Mouse (Mus musculus) forebrain, postnatal 0 days (tissue): ENCODE measurements around the gene Gm37240. TPM values are rescaled to one million over a fixed set of nuclear protein-coding genes. Genes with fewer than 3 reads are reported as not detected.

Experiments used
- ATAC-seq: fragments of 200-750 bp; cut with Nextera tagmentation; 2 replicates; pipeline ENCODE4 v1.8.0; 2017; ENCODE audit warnings: mild to moderate bottlenecking, moderate library complexity
- DNase-seq: peaks from one replicate; pipeline ENCODE4 v3.0.0-alpha.2; 2015
- H3K27ac ChIP-seq: fragments of 300-500 bp; sonication (generic); 2 replicates; pipeline ENCODE4 v1.5.1; 2014; ENCODE audit warnings: low read depth, mild to moderate bottlenecking, antibody characterized with exemption, low read length, moderate library complexity, mixed read lengths
- H3K27me3 ChIP-seq: fragments of 300-500 bp; sonication (generic); 2 replicates; pipeline ENCODE4 v1.6.1; 2014; ENCODE audit warnings: mild to moderate bottlenecking, low read length, mixed read lengths; ENCODE audit not compliant: insufficient read depth
- H3K36me3 ChIP-seq: fragments of 300-500 bp; sonication (generic); 2 replicates; pipeline ENCODE4 v1.6.1; 2014; ENCODE audit warnings: mild to moderate bottlenecking, moderate library complexity; ENCODE audit not compliant: insufficient read depth
- H3K4me1 ChIP-seq: fragments of 300-500 bp; sonication (generic); 2 replicates; pipeline ENCODE4 v1.6.1; 2014; ENCODE audit warnings: antibody characterized with exemption; ENCODE audit not compliant: insufficient read depth
- H3K4me2 ChIP-seq: fragments of 300-500 bp; sonication (generic); 2 replicates; pipeline ENCODE4 v1.6.1; 2014; ENCODE audit warnings: low read depth, mild to moderate bottlenecking, moderate library complexity
- H3K4me3 ChIP-seq: fragments of 300-500 bp; sonication (generic); 2 replicates; pipeline ENCODE4 v1.5.1; 2014; ENCODE audit warnings: low read depth, low read length, mixed read lengths
- H3K9ac ChIP-seq: fragments of 300-500 bp; sonication (generic); 2 replicates; pipeline ENCODE4 v1.6.1; 2014; ENCODE audit warnings: mild to moderate bottlenecking
- H3K9me3 ChIP-seq: fragments of 300-500 bp; sonication (generic); 2 replicates; pipeline ENCODE4 v1.6.1; 2016; ENCODE audit warnings: low read length
- CTCF ChIP-seq: sonication (generic); IDR thresholded peaks from 2 replicates; pipeline ENCODE4 v1.5.1; 2016; ENCODE audit warnings: antibody characterized with exemption, control low read depth, low read depth
- WGBS: fragments of 180-500 bp; shearing (Covaris S2); extraction: QIAGEN DNeasy Blood & Tissue Kit; methylation state at CpG from one replicate; pipeline ENCODE4 v1.1.7; 2014; 5-methylcytosine and 5-hydroxymethylcytosine counted together
- polyA plus RNA-seq: library from polyadenylated mRNA; unstranded; fragments of >200 nt; fragmentation: Nextera tagmentation; extraction: Ambion mirVana; gene quantifications from 2 replicates; pipeline ENCODE4 v1.2.1, GENCODE M21; 2015
- total RNA-seq: library from RNA; depleted of rRNA; stranded (reverse); fragments of >200 nt; gene quantifications from 2 replicates; pipeline ENCODE4 v1.2.3, GENCODE M21; 2014

Gene Gm37240
- total and polyA plus RNA-seq, 2 experiments from 2014 or later: 0.67 to 1.2 TPM

GRCm38 (mm10) chr3:84500491-84500890, 1386.8 kb downstream of the Gm37240 start:
- DNase-seq: no peak
- no peak for TF ChIP-seq CTCF
- Histone ChIP-seq H3K9ac (no peak overlapping the region), H3K27ac (no peak overlapping the region), H3K4me3 (no peak overlapping the region), H3K36me3 (no peaks in the 10 kb centered on the region; the same call in 1 of the 2 replicates), H3K4me1 (no peaks in the 10 kb centered on the region), H3K9me3 (no peaks in the 10 kb centered on the region), H3K4me2 (no peak overlapping the region), H3K27me3 (no peaks in the 10 kb centered on the region)
- no peak for ATAC-seq
- WGBS: 78% methylated on average over 10 of the region's 10 CpGs

GRCm38 (mm10) chr3:84497718-84498117, 1389.6 kb downstream of the Gm37240 start:
- DNase-seq (no peak), ATAC-seq (no peak)
- no peaks in the 10 kb centered on the region for H3K4me1 ChIP-seq
- no peaks in the 10 kb centered on the region for H3K36me3 ChIP-seq
- H3K9ac ChIP-seq: no peak overlapping the region
- no peak overlapping the region for H3K4me2 ChIP-seq
- no peaks in the 10 kb centered on the region for H3K27me3 ChIP-seq
- WGBS: 88% methylated on average over 11 of the region's 11 CpGs
- TF ChIP-seq CTCF: no peak
- no peaks in the 10 kb centered on the region for H3K9me3 ChIP-seq
- H3K4me3 ChIP-seq: no peak overlapping the region
- H3K27ac ChIP-seq: no peak overlapping the region

DNA sequence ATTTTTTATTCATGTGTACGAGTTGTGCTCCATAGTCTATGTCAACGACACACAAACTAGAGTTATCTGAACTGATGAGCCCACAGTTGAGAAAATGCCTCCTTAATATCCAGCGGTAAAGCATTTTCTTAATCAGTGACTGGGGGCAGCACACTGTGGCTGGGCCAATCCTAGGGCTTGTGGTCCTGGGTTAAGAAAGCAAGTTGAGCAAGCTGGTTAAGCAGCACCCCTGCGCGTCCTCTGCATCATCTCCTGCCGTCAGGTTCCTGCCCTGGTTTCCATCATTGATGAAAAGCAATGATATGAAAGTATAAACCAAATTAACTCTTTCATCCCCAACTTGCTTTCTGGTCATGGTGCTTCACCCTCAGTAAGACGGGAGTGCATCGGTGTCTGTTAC, 1394.7 kb downstream of the Gm37240 start:
- no peak for DNase-seq
- TF ChIP-seq CTCF: no peak
- no peaks in the 10 kb centered on the region for H3K36me3 ChIP-seq
- 94% methylated on average over 8 of the region's 8 CpGs for WGBS
- H3K4me3 ChIP-seq: no peak overlapping the region
- ATAC-seq: no peak
- H3K9ac ChIP-seq: no peak overlapping the region
- H3K4me2 ChIP-seq: no peak overlapping the region
- no peaks in the 10 kb centered on the region for H3K27me3 ChIP-seq
- no peak overlapping the region for H3K27ac ChIP-seq
- no peaks in the 10 kb centered on the region for H3K9me3 ChIP-seq
- H3K4me1 ChIP-seq: no peaks in the 10 kb centered on the region

- H3K9me3 ChIP-seq: no peaks in the 10 kb centered on the region
- no peak for DNase-seq
- no peak overlapping the region for H3K4me3 ChIP-seq
- H3K4me1 ChIP-seq: no peaks in the 10 kb centered on the region
- no peak for TF ChIP-seq CTCF
- no peak overlapping the region for H3K9ac ChIP-seq
- no peak overlapping the region for H3K27ac ChIP-seq
- no peak overlapping the region for H3K4me2 ChIP-seq
- peak; percentile 60; the same call in 1 of the 2 replicates for ATAC-seq
- no peaks in the 10 kb centered on the region for H3K27me3 ChIP-seq
- no peaks in the 10 kb centered on the region for H3K36me3 ChIP-seq
- 60% methylated on average over 4 of the region's 4 CpGs for WGBS
Observed at GRCm38 (mm10) chr3:84492148-84492547, 1395.2 kb downstream of the Gm37240 start.

DNA sequence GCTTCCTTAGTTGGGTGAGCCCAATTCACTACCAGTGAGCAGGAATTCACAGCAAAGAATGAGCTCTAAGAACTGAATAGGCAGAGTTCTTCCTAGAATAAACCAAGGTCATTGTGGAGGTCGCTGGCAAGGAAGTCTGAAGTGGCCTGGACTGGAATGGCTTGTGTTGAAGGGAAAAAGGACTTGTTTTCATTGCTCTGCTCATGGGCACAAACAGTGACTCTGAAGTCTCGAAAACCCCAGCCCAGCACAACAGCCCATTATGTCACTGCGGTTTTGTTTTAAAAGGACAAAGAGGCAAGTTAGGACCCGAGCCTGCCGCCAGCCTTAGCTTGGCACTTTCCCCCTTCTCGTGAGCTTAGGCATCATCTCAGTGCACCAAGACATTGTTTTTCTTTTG, 1398.6 kb downstream of the Gm37240 start:
- TF ChIP-seq CTCF: no peak
- Histone ChIP-seq H3K4me3 (no peak overlapping the region), H3K27me3 (no peaks in the 10 kb centered on the region), H3K9ac (no peak overlapping the region), H3K36me3 (no peaks in the 10 kb centered on the region), H3K4me1 (no peaks in the 10 kb centered on the region), H3K27ac (no peak overlapping the region), H3K9me3 (no peaks in the 10 kb centered on the region), H3K4me2 (no peak overlapping the region)
- 24% methylated on average over 6 of the region's 6 CpGs for WGBS
- DNase-seq: no peak
- peak; percentile 47 for ATAC-seq

- no peak overlapping the region for H3K4me3 ChIP-seq
- DNase-seq (no peak), ATAC-seq (no peak)
- WGBS: 81% methylated on average over 3 of the region's 3 CpGs
- no peaks in the 10 kb centered on the region for H3K9me3 ChIP-seq
- H3K9ac ChIP-seq: no peak overlapping the region
- TF ChIP-seq CTCF: no peak
- no peaks in the 10 kb centered on the region for H3K36me3 ChIP-seq
- H3K27ac ChIP-seq: no peak overlapping the region
- H3K4me2 ChIP-seq: no peak overlapping the region
- H3K4me1 ChIP-seq: no peaks in the 10 kb centered on the region
- no peaks in the 10 kb centered on the region for H3K27me3 ChIP-seq
Observed at GRCm38 (mm10) chr3:84484891-84485290, 1402.4 kb downstream of the Gm37240 start.

- Histone ChIP-seq H3K27me3 (no peaks in the 10 kb centered on the region), H3K4me1 (0 out of 2 replicates have a peak, but pooled peaks cover 4% of the 10 kb centered on the region), H3K9me3 (no peaks in the 10 kb centered on the region), H3K27ac (no peak overlapping the region), H3K9ac (no peak overlapping the region), H3K4me3 (no peak overlapping the region), H3K36me3 (no peaks in the 10 kb centered on the region), H3K4me2 (no peak overlapping the region)
- DNase-seq (no peak), ATAC-seq (no peak)
- no peak for TF ChIP-seq CTCF
- 72% methylated on average over 4 of the region's 4 CpGs for whole genome bisulfite sequencing
Observed at GRCm38 (mm10) chr3:84484333-84484732, 1403.0 kb downstream of the Gm37240 start.

DNA sequence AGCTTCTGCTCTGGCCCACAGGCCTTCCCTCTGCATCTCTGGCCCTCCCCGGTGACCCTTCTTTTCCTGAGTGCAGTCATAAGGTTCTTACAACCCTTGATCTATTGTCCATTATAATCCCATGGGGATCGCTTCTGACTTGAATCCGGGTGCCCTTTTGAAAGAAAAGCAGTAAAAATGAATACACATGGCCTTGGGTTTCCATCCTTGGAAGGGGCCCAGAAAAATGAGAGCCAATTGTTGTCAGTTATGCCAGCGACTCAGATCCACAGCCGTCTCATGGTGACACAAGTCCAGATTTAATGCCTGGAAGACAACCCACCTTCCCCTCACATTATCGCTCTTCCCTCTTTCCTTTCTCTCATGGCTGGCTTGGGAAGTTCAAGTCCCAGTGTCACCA, 1405.2 kb downstream of the Gm37240 start:
- 74% methylated on average over 6 of the region's 6 CpGs for WGBS
- H3K27ac ChIP-seq: no peak overlapping the region
- no peak overlapping the region for H3K4me2 ChIP-seq
- no peak for ATAC-seq
- no peaks in the 10 kb centered on the region for H3K9me3 ChIP-seq
- H3K27me3 ChIP-seq: peaks cover 19% of the 10 kb centered on the region
- no peak for TF ChIP-seq CTCF
- 0 out of 2 replicates have a peak, but pooled peaks cover 18% of the 10 kb centered on the region for H3K4me1 ChIP-seq
- no peak for DNase-seq
- H3K36me3 ChIP-seq: no peaks in the 10 kb centered on the region
- H3K4me3 ChIP-seq: no peak overlapping the region
- H3K9ac ChIP-seq: no peak overlapping the region
